Mouse (Mus musculus): ENCODE data around the gene Wipi2.

Wipi2 gene

DNA sequence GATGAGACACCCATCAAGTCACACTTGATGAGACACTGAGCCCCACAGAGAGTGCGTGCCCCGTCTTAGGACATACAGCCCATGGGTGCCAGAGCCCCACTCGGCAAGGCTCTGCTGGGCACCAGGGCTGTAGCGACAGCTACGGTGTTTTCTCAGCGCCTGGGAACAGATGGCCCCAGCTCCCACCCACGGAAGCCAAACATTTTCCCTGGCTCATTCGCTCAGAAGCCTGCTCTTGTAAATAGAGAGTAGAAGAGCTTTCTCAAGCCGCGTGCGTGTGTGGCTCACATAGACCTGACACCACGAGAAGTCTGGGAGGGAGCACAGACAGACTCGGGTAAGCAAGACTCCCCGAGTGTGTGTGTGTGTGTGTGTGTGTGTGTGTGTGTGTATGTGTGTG, 64.8 kb downstream of the Wipi2 start, which contains the start of gene Slc29a4:
Gene Slc29a4, plus strand, starts transcription at position 265 of the 400 bp plus-strand sequence.
- no peak for DNase-seq (ENCODE audit: low read depth, low spot score)

DNA sequence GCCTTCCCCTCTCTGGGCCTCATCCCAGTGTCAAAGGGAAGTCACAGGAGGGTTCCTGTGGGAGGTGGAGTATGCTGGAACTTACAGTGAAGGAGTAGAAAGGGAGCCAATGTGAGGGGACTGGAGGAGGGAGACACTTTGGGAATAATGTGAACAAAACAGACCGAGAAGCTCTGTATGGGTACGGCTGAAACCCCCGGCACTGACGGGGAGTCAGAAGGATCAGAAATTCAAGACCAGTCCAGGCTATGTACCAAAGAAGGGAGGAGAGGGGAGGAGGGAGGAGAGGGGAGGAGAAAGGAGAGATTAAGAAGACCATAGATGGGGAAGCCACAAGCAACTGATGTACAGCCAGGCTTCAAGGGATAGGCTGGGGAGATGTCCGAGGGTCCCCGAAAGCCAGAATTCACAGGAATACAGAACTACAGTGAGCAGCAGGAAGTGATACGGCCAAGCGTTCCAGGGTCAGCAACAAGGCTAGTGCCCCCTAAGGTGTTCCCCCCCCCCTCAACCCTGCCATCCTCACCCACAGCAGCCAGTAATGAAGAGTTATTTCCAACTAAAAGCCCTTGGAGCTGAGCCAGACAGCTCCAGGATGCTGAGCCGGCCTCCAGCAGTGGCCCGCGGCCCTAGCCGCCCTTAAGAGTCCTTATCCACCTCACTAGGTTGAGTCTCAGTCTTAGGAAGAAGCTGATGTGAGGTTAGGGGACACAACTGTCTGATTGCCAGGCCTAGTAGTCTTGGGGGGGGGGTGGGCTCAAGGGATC, 65.7 kb downstream of the Wipi2 start:
- no peak for DNase-seq (ENCODE audit: low read depth, low spot score)

DNA sequence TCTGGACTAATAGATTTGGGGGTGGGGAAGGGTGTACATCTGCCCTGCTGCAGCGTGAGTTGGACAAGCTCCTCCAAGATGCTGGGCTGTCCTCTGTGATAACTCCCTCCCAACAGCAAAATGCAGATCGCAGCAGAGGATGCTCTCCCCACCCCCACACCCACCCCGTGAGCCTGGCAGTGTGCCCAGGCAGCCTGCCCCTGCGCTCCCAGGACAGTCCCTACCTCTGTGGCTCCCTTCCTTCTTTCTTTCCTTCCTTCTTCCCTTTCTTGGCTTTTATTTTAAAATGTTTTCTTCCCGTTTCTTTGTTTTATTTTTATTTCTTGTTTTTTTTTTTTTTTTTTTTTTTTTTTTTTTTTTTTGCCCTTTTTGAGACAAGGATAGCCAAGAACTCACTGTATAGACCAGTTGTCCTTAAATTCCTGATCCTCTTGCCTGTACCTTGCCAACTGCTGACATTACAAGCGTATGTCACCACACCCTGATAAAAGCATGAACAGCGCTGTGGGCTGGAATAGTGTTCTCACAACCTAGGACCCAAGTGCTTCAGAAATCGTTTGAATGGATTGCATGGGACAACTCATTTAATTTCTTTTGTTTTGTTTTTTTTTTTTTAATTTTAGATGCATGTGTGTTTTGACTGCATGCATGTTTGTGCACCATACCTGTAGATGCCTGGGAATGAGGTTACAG, 66.4 kb downstream of the Wipi2 start:
- DNase-seq (ENCODE audit: low read depth, low spot score) = no peak

DNA sequence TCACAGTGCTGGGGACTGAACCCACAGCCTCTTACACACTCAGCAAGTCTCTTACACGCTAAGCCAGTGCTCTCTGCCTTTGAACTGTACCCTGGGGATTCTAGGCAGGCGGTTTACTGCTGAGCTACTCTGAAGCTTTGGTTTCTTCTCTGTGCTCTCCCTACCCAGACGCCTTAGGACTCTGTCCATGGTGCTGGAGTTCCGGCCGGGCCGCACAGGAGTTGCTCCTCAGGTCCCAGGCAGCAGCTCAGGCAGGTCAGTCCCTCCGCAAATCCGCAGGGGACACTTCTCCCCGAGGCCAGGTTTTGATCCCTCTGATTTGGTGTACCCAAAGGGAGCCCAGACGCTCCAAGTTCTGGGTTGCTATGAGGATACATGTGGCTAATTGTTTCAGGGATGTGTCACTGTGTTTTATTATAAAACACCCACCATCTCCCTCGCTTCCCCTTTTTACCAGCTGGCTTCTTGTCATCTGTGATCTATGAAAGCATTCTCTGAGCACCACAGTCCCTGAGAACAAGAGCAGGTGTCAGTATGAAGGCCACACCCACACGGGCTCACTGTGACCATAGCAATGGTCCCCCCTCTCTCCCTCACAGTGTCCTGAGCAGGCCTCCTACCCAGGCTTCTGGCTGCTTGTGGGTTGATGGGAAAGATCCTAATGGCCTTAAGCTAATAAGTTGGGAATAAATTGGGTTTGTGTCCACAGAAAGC, 67.3 kb downstream of the Wipi2 start:
- peak; percentile 78 for DNase-seq (ENCODE audit: low read depth, low spot score)

DNA sequence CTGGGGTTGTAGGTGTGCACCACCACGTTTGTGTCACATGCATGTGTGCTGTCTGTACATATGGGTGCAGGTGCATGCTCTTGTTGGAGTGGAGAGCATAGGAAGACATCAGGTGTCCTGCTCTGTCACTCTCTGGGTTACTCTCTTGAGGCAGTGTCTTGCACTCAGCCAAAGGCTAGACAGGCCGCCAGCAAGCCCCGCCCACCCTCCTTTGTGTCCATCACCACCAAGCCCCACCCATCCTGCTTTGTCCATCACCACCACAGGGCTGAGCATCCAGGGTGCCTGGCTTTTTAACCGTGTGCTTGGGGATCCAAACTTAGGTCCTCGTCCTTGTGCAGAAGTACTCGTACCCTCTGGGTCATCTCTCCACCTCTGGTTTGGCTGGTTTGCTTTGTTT, 68.8 kb downstream of the Wipi2 start:
- no peak for DNase-seq (ENCODE audit: low read depth, low spot score)

DNA sequence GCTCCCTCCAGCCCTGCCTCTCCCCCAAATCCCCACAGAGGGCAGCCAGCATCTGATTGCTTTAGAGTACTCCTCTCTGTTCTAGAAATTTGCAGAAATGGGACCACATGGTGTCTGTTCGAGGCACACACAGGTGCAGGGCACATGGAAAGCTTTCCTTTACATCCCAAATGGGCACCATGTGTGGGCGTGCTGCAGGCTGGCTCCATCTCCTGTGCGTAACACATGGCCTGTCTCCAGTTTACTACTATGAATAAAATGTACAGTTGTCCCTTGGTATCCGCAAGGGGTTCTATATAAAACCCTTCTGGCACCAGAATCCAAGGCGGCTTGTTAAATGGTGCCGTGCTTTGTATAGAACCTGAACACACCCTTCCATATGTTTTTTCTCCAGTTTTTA, 69.4 kb downstream of the Wipi2 start:
- DNase-seq (ENCODE audit: low read depth, low spot score) = peak; percentile 40

DNA sequence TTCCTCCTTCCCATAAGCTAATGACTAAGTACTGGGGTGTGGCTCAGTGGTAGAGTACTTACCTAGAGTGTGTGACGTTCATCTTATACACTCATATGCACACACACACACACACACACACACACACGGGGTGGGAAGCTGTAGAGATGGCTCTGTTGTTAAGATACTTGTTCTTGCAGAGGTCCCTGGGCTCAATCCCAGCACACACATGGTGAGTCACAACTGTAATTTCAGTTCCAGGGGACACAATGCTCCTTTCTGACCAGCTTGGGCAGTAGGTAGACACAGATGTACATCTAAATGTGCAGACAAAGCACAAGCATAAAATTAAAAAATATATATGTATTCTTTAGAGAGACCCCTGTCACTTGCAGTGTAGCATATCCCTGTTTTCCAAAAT, 70.2 kb downstream of the Wipi2 start:
- DNase-seq (ENCODE audit: low read depth, low spot score) = no peak

DNA sequence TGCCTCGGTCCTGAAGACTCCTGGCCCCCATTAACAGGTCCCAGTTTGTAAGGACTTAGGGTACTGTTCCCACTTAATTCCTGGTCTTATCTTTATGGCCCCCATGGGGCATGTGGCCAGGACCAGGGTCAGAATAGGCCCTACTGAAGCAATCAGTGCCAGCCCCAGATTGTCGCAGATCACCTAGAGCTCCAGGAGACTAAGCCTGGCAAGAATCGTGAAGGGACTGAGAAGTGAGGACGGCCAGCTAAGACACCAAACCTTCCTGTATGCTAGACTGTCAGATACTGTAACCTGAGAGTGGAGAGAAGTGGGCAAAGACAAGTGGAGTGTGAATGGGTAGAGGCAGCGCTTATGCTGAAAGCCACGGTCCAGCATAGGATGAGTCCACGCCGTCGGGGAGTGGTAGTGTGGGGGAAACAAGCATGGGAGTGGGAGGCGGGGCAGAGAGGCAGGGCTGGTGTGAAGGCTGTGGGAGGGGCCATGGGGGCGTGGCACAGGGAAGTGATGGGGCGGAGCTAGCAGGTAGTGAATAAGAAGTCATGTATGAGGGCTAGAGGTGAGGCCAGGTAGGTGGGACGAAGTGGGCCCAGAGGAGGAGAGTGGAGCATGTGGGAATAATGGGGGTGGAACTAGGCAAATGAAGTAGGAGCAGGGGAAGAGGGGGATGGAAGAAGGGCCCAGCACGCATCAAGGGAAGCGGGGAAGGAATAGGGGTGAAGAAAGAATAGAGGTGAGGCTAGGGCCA, 73.5 kb downstream of the Wipi2 start:
- DNase-seq (ENCODE audit: low read depth, low spot score) = no peak

DNA sequence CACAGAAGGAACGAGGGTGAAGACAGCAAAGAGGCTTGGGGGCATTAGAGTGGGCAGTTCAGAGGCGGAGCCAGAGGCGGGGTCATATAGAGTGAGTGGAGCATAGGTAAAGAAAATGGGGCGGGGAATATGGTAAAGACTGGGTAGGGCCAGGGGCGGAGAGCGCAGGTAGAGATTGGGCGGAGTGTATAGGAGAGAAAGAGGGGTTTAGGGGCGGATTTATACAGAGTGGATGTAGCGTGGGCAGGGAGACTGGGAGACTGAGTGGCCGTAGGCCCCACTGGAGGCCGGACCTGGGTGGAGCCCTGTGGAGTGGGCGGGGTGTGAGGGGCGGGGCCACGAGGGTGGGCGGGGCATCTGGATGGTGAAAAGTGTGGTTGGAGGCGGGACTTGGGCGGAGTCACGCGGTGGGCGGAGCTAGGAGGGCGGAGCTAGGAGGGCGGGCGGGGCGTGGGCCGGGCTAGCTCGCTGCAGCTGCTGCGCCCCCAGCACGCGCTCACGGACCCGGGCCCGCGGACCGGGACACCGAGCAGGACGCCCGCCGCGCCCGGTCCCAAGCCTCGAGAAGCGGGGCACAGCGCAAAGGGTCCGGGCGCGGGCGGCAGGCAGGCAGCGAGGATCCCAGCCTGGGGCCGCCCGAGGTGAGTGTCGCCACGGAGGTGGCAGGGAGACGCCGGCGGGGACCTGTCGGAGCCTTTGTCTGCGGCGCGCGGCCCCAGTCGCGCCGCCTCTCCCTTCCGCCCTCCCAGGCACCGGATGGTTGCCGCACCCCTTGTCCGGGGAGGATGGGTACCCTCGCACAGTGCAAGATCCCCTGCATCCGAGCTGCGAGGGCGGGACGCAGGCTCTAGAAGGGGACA, 74.4 kb downstream of the Wipi2 start:
- DNase-seq (ENCODE audit: low read depth, low spot score) = peak; percentile 65

DNA sequence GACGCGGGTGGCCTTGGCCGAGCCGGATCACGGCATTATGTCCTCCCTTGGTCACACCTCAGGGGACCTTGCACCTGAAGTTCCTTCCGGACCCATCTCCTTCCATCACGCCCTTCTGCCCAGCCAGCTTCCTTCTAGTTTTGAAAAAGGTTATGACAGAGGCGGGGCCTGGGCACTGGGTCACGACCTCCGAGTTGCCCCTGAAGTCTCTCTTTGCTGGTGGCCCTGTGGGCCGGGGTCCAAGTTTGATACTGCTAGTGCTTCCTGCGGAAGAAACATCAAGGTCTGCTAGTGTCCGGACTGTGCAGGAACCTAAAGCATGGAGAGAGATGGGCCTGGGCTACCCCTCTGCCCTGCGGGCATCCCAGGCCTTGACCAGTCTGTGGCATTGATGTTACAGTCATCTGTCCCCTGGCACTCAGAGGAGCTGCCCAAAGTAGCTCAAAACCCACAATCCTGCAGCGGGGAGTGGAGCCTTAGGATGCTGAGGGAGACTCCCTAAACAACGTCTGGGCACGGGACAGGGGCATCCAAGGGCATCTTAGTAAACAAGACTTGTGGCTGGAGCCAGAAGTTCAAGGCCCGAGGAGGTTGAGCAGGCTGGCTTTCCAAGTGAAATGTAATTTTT, 75.1 kb downstream of the Wipi2 start:
- DNase-seq (ENCODE audit: low read depth, low spot score) = no peak

DNA sequence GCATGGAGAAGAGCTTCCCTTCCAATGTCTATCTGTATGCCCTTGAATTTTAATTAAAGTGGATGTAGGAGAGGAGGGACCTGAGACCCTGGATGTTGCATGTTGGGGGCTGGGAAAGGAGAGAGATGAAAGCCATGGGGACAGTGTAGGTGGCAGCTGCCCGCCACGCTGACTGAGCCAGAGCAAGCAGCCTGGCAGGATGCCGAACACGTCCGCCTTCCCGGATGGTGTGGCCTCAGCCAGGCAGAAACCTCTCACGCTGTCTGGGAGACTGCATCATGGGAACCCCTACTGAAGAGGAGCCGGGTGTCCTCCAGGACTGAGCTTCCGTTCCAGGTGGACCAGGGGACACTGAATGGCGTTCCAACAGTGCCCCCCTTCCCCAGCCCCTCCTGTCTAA, 76.1 kb downstream of the Wipi2 start:
- no peak for DNase-seq (ENCODE audit: low read depth, low spot score)

DNA sequence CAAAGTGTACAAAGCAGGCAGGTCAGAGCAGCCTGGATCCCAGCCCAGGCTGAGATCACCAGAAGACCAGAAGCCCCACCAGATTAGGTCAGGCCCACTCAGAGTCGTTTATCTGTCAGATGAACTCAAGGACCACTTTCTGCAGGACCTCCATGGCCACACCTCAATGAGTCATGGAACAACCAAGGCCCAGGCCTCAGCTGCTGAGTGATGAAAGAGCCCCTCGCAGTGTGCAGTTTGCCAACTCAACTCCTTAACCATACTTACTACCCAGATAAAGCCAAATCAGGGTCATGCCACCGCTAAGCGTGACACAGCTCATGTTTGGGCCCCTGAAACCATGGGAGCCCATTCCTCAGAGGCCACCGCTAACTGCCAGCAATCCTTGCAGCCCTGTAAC, 80.2 kb downstream of the Wipi2 start:
- DNase-seq (ENCODE audit: low read depth, low spot score) = no peak

DNA sequence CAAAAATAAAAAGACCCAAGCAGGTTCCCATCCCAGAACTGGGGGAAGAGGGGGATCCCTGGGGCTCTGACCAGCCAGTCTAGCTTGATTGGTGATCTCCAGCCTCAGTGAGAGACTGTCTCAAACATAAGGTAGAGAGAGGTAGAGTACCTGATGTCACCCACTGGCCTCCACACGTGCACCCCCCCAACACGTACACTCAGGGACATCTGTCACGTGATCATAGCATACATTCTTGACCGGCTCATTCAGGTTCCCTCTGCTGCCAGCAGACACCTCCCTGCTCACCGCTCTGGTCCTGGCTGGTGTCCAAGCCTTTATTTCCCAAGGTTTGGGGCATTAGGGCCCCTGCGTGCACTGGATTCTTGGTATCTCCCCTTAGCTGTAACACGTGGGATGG, 81.9 kb downstream of the Wipi2 start:
- DNase-seq (ENCODE audit: low read depth, low spot score) = no peak

DNA sequence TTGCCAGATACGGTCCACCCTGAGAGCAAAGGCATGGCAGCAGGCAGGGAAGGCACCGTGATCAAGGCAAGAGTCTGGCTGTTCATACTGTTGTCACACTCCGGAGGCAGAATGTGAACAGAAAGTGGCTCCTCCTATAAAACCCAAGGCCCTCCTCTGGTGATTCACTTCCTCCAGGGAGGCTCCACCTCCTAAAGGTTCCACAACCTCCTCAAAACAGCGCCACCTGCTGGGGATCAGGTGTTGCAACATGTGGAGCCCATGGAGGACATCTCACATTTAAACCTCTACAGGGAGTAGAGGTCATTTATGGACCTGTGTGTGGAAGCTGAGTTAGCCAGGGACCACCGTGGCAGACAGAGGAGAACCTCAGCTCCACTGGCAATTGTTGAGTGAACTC, 84.9 kb downstream of the Wipi2 start:
- no peak for DNase-seq (ENCODE audit: low read depth, low spot score)

DNA sequence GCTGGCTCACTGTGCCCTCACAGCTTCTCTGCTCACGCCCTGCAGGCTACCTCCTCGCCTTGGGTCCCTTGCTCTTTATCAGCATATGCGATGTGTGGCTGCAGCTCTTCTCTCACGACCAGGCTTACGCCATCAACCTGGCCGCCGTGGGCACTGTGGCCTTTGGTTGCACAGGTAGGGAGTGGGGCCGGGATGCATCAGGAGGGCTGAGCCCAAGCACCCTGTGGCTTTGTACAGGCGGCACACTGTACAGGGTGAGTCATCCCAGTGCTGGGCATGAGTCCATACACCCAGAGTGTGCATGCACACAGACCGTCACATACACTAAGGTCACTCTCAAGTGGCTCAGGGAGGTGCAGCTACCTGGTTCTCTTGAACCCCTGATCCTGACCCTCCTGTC, 86.5 kb downstream of the Wipi2 start:
- no peak for DNase-seq (ENCODE audit: low read depth, low spot score)

DNA sequence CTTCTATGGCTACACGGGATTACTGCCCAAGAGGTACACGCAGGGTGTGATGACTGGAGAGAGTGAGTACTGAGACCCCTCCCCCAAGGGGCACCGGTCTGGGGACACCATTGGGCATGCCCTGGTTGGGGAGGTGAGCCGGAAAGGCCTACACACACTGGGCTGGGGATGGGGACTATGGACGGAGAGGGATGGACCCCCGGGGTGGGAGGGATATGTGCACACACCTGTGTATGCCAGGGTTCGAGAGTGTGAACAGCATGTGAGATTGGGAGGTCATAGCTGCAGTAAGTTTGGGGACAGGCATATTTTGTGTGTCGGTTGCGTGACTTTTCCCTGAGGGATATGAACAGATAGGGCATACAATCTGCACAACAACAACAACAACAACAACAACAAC, 87.6 kb downstream of the Wipi2 start:
- no peak for DNase-seq (ENCODE audit: low read depth, low spot score)

DNA sequence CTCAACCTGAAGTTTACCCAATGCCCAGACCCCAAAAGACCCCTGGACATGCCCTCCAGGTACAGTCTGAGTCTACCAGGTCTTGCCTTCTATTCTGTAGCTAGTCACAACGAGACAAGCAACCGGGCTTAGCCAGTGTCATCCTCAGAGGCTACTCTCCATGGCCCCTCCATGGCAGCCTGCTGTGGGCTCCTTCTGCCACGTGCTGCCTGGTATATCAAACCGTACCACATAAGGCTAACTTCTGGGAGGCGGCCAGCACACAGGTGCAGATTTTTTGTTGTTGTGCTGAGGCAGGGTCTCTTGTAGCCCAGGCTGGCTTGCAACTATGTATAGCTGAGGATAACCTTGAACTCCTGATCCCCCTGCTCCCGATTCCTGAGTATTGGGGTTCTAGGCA, 88.6 kb downstream of the Wipi2 start:
- DNase-seq (ENCODE audit: low read depth, low spot score) = no peak

DNA sequence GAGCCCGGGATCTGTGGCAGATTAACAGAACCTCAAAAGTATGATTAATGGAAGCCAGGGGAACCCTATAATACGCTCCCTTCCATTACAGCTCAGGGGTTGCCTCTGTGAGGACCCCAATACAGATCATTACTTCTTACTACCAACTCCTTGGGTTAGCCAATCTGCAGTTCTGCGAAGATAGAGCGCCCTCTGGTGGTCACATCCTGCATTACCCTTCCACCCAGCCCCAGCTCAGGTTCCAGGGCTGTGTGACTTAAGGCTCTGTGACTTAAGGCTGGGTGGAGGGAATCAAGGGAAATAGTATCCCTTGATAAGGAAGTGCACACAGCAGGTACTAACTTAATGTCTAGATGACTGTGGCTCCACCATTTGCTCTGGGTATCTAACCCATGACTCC, 90.5 kb downstream of the Wipi2 start:
- peak; percentile 83 for DNase-seq (ENCODE audit: low read depth, low spot score)

DNA sequence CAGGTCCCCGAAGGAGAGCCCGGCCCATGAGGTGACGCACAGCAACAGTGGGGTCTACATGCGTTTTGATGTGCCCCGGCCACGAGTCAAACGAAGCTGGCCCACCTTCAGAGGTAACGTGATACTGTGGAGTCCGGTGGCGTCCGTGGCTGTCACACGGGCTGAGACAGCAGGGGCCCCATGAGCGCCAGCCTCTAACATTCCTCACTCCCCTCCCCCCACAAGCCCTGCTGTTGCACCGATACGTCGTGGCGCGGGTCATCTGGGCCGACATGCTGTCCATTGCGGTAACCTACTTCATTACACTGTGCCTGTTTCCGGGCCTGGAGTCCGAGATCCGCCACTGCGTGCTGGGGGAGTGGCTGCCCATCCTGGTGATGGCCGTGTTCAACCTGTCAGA, 91.0 kb downstream of the Wipi2 start:
- DNase-seq (ENCODE audit: low read depth, low spot score) = no peak

DNA sequence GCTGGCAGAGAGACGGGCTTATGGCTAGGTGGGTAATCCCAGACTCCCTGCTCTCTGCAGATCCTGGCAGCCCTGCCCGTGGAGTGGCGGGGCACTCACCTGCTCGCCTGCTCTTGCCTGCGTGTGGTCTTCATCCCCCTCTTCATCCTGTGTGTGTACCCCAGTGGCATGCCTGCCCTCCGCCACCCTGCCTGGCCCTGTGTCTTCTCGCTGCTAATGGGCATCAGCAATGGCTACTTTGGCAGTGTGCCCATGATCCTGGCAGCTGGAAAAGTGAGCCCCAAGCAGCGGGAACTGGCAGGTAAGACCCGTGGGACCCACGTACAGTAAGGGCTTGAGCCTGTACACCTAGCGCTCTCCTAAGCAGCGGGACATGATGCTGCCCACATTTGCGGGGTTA, 92.4 kb downstream of the Wipi2 start:
- no peak for DNase-seq (ENCODE audit: low read depth, low spot score)

All from forelimb bud, embryonic 11.5 days (tissue).